Mouse (Mus musculus) olfactory bulb, adult 2 months (tissue): Measurements from ENCODE around the gene Aoc1.

Source experiments
- CTCF ChIP-seq: fragments of 200-500 bp; IDR thresholded peaks from 2 replicates; pipeline ENCODE4 v1.5.1; 2012; ENCODE audit warnings: low read depth, mild to moderate bottlenecking, low read length, moderate library complexity; ENCODE audit not compliant: insufficient read depth
- POLR2A ChIP-seq: fragments of 200-500 bp; IDR thresholded peaks from 2 replicates; pipeline ENCODE4 v1.6.1; 2012; ENCODE audit warnings: mild to moderate bottlenecking, low read depth, low read length, moderate library complexity; ENCODE audit not compliant: insufficient read depth

GRCm38 (mm10) chr6:48954946-48955345, 82.2 kb downstream of the Aoc1 start:
- TF ChIP-seq POLR2A (no peak), CTCF (no peak)
